Mouse (Mus musculus): Measurements from ENCODE around the gene Psg27.
"Not testable (repeated sequence)": the region's sequence is repeated elsewhere in the genome, so short reads cannot be mapped to it uniquely, and the experiment has no call there.

Gene Psg27

GRCm38 (mm10) chr7:18567205-18567604 is at the start of gene Psg27:
Psg27 (minus strand) TSS chr7:18567305.
- no peak for DNase-seq (ENCODE audit: low spot score)

DNA sequence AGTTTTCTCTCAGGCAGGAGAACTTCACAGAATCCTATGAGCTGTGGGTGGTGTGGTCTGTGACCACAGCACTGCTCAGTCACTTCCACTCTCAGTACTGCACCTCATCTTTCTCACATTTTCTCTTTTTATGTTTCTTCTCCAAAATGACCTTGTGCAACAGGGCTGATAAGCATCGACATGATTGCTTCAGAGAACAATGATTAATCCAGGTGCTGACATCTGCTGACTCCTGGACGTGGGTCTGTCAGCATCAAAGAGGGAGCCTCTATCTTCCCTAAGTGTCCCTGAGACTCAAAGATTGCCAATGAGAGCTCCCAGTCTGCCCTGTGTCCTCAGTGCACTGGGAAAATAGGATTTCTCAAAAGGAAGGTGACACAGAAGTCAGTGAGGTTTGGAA is 49.3 kb upstream of the Psg27 start, which contains the start of gene Psg23:
TSS of gene Psg23 (minus strand) at position 101 of the 400 bp plus-strand sequence.
- not testable (repeated sequence) for DNase-seq (ENCODE audit: low spot score)

GRCm38 (mm10) chr7:18559850-18560249 is 7.3 kb downstream of the Psg27 start:
- no peak for DNase-seq (ENCODE audit: low spot score)

DNA sequence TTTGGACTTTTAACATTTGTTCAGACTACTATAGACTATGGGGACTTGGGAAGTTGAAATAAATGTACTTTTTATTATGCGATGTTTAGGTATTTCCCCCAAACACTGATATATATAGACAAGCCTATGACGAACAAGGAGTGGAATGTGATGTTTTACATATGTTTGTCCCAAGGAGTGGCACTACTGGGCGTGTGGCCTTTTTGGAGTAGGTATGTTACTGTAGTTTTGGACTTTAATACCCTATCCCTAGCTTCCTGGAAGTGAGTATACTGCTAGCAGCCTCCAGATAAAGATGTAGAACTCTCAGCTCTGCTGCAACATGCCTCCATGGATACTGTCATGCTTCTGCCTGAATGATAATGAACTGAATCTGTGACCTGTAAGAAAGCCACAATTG is 11.4 kb downstream of the Psg27 start:
- not testable (repeated sequence) for DNase-seq (ENCODE audit: low spot score)

GRCm38 (mm10) chr7:18533420-18533819 is 33.7 kb downstream of the Psg27 start:
- DNase-seq (ENCODE audit: low spot score), result no peak

GRCm38 (mm10) chr7:18532169-18532568 is 34.9 kb downstream of the Psg27 start, which contains the start of gene Psg25:
Psg25 (minus strand) TSS chr7:18532269.
- no peak for DNase-seq (ENCODE audit: low spot score)

DNA sequence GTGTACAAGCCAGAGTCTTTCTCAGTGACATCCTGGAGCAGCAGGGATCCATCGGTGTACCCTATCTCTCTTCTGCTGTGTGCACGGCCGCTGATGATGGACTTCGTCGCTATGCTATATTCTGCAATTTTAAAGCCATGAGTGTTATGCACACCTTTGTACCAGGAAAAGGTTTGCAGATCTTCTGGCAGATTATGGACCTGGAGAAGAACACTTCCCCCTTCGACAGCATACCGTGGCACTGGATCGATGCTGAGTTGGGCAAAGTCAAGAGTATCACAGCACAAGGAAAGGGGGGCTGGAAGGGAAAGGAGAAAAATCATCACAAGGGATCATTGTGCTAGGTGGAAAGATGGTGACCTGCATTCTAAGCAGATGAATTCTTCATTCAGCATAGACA is 42.4 kb downstream of the Psg27 start:
- DNase-seq (ENCODE audit: low spot score), result no peak

DNA sequence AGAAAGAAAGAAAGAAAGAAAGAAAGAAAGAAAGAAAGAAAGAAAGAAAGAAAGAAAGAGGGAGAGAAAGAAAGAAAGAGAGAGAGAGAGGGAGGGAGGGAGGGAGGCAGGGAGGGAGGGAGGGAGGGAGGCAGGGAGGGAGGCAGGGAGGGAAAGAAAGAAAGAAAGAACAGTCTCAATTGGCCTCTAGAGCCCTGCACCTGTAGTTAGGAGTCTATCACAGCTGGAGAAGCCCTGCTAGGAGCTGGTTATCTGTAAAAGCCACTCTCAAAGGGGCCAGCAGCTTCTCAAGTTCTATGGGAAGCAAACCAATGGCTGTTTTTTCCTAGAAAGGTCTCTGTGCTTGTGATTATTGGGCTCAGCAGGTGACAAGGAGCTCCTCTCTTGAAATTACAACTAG is 54.3 kb downstream of the Psg27 start:
- not testable (repeated sequence) for DNase-seq (ENCODE audit: low spot score)

- not testable (repeated sequence) for DNase-seq (ENCODE audit: low spot score)
Measured at GRCm38 (mm10) chr7:18512417-18512816, 54.7 kb downstream of the Psg27 start.

DNA sequence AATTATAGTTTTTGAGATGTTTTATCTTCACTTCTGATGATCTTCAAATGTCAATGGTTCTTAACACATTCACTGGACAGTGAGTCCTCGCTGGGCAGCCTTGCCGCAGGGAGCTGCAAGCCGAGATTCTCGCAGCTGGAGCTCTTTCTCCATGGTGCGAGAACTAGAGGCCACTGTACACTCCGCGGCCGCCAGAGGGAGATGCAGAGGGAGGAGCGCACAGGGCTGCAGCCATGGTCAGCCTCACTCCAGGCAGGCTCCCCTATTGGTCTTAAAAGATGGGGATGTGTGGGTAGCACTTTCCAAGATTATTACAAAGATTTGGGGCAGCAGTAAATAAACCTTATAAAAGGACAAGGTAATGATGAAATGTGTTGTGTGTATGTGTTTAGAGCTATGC is 55.6 kb downstream of the Psg27 start:
- peak; percentile 67 for DNase-seq (ENCODE audit: low spot score)
